Mouse (Mus musculus): ENCODE data around the gene Inhbe. TPM values are rescaled to one million over a fixed set of nuclear protein-coding genes. Genes with fewer than 3 reads are reported as not detected.
"Not testable (repeated sequence)": the region's sequence is repeated elsewhere in the genome, so short reads cannot be mapped to it uniquely, and the experiment has no call there.

Gene Inhbe
- total RNA-seq, 1 experiment = 0.22 TPM

- no peak for DNase-seq (ENCODE audit: low read depth, low spot score)
- H3K9me3 ChIP-seq (ENCODE audit: control insufficient read depth, insufficient read depth, low read depth, low read length) = no peaks in the 10 kb centered on the region
- no peak overlapping the region for H3K9ac ChIP-seq (ENCODE audit: insufficient read depth, low read depth, low read length, poor library complexity, severe bottlenecking)
- H3K4me1 ChIP-seq (ENCODE audit: control insufficient read depth in 2 of 2, insufficient read depth in 2 of 2, low read length in 2 of 2, poor library complexity in 1 of 2) = peaks cover 0 to 16% of the 10 kb centered on the region in 2 experiments; a peak in 3 of 4 replicates
- in situ Hi-C loops (cut with MboI; ENCODE audit: low sequenced_read_pairs in 2 of 2, unreplicated experiment in 2 of 2) = no loop called here
- H3K4me3 ChIP-seq (ENCODE audit: insufficient read depth in 1 of 2, low read depth in 1 of 2, low read length in 2 of 2, poor library complexity in 1 of 2, severe bottlenecking in 1 of 2) = no peak overlapping the region
- TF ChIP-seq ZNF384 (IDR thresholded peaks at IDR 0.05; ENCODE audit: low read depth, low read length) (no peak), ZC3H11A (IDR thresholded peaks at IDR 0.05; ENCODE audit: borderline replicate concordance, low read depth, low read length) (no peak), MAFK (IDR thresholded peaks at IDR 0.05; ENCODE audit: insufficient read depth, low read depth, low read length) (no peak), HCFC1 (IDR thresholded peaks at IDR 0.05; ENCODE audit: borderline replicate concordance, insufficient read depth, low read length) (no peak), CHD2 (IDR thresholded peaks at IDR 0.05; ENCODE audit: low read depth, low read length) (no peak)
- no peak overlapping the region for H3K27ac ChIP-seq (ENCODE audit: insufficient read depth, low read depth, low read length, poor library complexity, severe bottlenecking)
- H3K36me3 ChIP-seq (ENCODE audit: control insufficient read depth, insufficient read depth, low read length, poor library complexity, severe bottlenecking) = no peaks in the 10 kb centered on the region
These were observed 34.2 kb downstream of the Inhbe start for GRCm38 (mm10) chr10:127319969-127320368.

GRCm38 (mm10) chr10:127318009-127318408, 36.2 kb downstream of the Inhbe start:
- in situ Hi-C loops (cut with MboI; ENCODE audit: low sequenced_read_pairs in 2 of 2, unreplicated experiment in 2 of 2) = no loop called here
- TF ChIP-seq MAFK (IDR thresholded peaks at IDR 0.05; ENCODE audit: insufficient read depth, low read depth, low read length) (no peak), ZNF384 (IDR thresholded peaks at IDR 0.05; ENCODE audit: low read depth, low read length) (no peak)

GRCm38 (mm10) chr10:127317277-127317676, 36.9 kb downstream of the Inhbe start:
- Histone ChIP-seq H3K4me1 (ENCODE audit: control insufficient read depth in 2 of 2, insufficient read depth in 2 of 2, low read length in 2 of 2, poor library complexity in 1 of 2) (peaks cover 4 to 7% of the 10 kb centered on the region in 2 experiments), H3K4me3 (ENCODE audit: insufficient read depth in 1 of 2, low read depth in 1 of 2, low read length in 2 of 2, poor library complexity in 1 of 2, severe bottlenecking in 1 of 2) (no peak overlapping the region), H3K27ac (ENCODE audit: insufficient read depth, low read depth, low read length, poor library complexity, severe bottlenecking) (no peak overlapping the region), H3K9ac (ENCODE audit: insufficient read depth, low read depth, low read length, poor library complexity, severe bottlenecking) (no peak overlapping the region), H3K36me3 (ENCODE audit: control insufficient read depth, insufficient read depth, low read length, poor library complexity, severe bottlenecking) (no peaks in the 10 kb centered on the region), H3K9me3 (ENCODE audit: control insufficient read depth, insufficient read depth, low read depth, low read length) (no peaks in the 10 kb centered on the region)
- DNase-seq (ENCODE audit: low read depth, low spot score) = no peak
- TF ChIP-seq MAFK (IDR thresholded peaks at IDR 0.05; ENCODE audit: insufficient read depth, low read depth, low read length) (no peak), HCFC1 (IDR thresholded peaks at IDR 0.05; ENCODE audit: borderline replicate concordance, insufficient read depth, low read length) (no peak), CHD2 (IDR thresholded peaks at IDR 0.05; ENCODE audit: low read depth, low read length) (no peak), ZNF384 (IDR thresholded peaks at IDR 0.05; ENCODE audit: low read depth, low read length) (no peak)
- in situ Hi-C loops (cut with MboI; ENCODE audit: low sequenced_read_pairs in 2 of 2, unreplicated experiment in 2 of 2) = no loop called here

More at GRCm38 (mm10) chr10:127318009-127318408, 36.2 kb downstream of the Inhbe start:
- H3K9me3 ChIP-seq (ENCODE audit: control insufficient read depth, insufficient read depth, low read depth, low read length) = no peaks in the 10 kb centered on the region
- H3K4me1 ChIP-seq (ENCODE audit: control insufficient read depth in 2 of 2, insufficient read depth in 2 of 2, low read length in 2 of 2, poor library complexity in 1 of 2) = peaks cover 0 to 12% of the 10 kb centered on the region in 2 experiments; a peak in 3 of 4 replicates
- H3K36me3 ChIP-seq (ENCODE audit: control insufficient read depth, insufficient read depth, low read length, poor library complexity, severe bottlenecking) = no peaks in the 10 kb centered on the region
- H3K9ac ChIP-seq (ENCODE audit: insufficient read depth, low read depth, low read length, poor library complexity, severe bottlenecking) = no peak overlapping the region
- H3K4me3 ChIP-seq (ENCODE audit: insufficient read depth in 1 of 2, low read depth in 1 of 2, low read length in 2 of 2, poor library complexity in 1 of 2, severe bottlenecking in 1 of 2) = no peak overlapping the region
- DNase-seq (ENCODE audit: low read depth, low spot score) = no peak
- no peak overlapping the region for H3K27ac ChIP-seq (ENCODE audit: insufficient read depth, low read depth, low read length, poor library complexity, severe bottlenecking)

- H3K9ac ChIP-seq (ENCODE audit: insufficient read depth, low read depth, low read length, poor library complexity, severe bottlenecking); H3K4me3 ChIP-seq (ENCODE audit: insufficient read depth in 1 of 2, low read depth in 1 of 2, low read length in 2 of 2, poor library complexity in 1 of 2, severe bottlenecking in 1 of 2); H3K36me3 ChIP-seq (ENCODE audit: control insufficient read depth, insufficient read depth, low read length, poor library complexity, severe bottlenecking); in situ Hi-C loops (cut with MboI; ENCODE audit: low sequenced_read_pairs in 2 of 2, unreplicated experiment in 2 of 2); DNase-seq (ENCODE audit: low read depth, low spot score); H3K9me3 ChIP-seq (ENCODE audit: control insufficient read depth, insufficient read depth, low read depth, low read length); H3K4me1 ChIP-seq (ENCODE audit: control insufficient read depth in 2 of 2, insufficient read depth in 2 of 2, low read length in 2 of 2, poor library complexity in 1 of 2); H3K27ac ChIP-seq (ENCODE audit: insufficient read depth, low read depth, low read length, poor library complexity, severe bottlenecking): not testable (repeated sequence)
These were observed 39.3 kb downstream of the Inhbe start for GRCm38 (mm10) chr10:127314950-127315349.

DNA sequence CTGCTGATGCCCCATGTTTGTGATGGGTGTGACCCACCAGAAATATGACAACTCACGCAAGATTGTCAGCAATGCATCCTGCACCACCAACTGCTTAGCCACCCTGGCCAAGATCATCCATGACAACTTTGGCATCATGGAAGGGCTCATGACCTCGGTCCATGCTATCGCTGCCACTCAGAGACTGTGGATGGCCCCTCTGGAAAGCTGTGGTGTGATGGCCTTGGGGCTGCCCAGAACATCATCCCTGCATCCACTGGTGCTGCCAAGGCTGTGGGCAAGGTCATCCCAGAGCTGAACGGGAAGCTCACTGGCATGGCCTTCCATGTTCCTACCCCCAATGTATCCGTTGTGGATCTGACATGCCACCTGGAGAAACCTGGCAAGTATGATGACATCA, 40.7 kb downstream of the Inhbe start:
- H3K4me3 ChIP-seq (ENCODE audit: insufficient read depth in 1 of 2, low read depth in 1 of 2, low read length in 2 of 2, poor library complexity in 1 of 2, severe bottlenecking in 1 of 2); DNase-seq (ENCODE audit: low read depth, low spot score); in situ Hi-C loops (cut with MboI; ENCODE audit: low sequenced_read_pairs in 2 of 2, unreplicated experiment in 2 of 2); H3K4me1 ChIP-seq (ENCODE audit: control insufficient read depth in 2 of 2, insufficient read depth in 2 of 2, low read length in 2 of 2, poor library complexity in 1 of 2); H3K9ac ChIP-seq (ENCODE audit: insufficient read depth, low read depth, low read length, poor library complexity, severe bottlenecking); H3K9me3 ChIP-seq (ENCODE audit: control insufficient read depth, insufficient read depth, low read depth, low read length); H3K27ac ChIP-seq (ENCODE audit: insufficient read depth, low read depth, low read length, poor library complexity, severe bottlenecking): not testable (repeated sequence)
- peaks cover 12% of the 10 kb centered on the region; the same call in 1 of the 2 replicates for H3K36me3 ChIP-seq (ENCODE audit: control insufficient read depth, insufficient read depth, low read length, poor library complexity, severe bottlenecking)
